Comparison of ENCODE assay signal across 21 mouse cellular contexts in the genomic region with DNA sequence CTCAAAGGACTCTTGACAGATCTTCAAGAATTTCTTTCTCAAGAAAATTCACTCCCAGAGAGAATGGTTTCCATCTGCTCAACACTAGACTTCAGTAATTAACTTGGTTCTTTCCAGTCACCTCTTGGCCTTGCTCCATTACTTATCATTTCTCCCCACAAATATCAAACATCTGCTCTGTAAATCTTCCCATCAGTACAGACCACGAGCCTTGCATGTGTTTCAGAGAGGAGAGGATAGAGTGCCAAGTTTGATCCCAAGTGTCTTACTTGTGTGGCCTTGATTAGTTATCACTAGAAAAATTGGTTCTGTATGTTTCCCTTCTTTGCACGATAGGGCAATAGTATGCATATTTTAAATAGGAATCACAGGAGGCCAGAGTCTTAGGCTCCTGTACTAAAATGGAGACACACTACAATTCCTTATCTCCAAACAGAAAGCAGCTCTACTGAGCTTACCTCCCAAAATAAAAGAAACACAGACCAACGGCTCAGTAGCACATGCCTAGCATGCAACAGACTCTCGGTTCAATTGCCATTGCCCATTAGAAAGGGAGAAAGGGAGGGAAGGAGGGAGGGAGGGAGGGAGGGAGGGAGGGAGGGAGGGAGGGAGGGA.
DNase-seq lines count a peak whose midpoint lies in the region; ATAC-seq and TF ChIP-seq lines count a peak whose summit lies in the region.
"Had no signal": no experiment of that assay in that cellular context is flagged by ENCODE, and none has a peak within 500 bp of the region (broad histone marks: within the 10 kb centered on the region; RNA-seq: fewer than 3 reads in every experiment).

No protein-coding gene starts in this region.

- TF ChIP-seq POLR2A in MEL (IDR thresholded peaks at IDR 0.05; ENCODE audit: control insufficient read depth in 1 of 2, insufficient read depth in 1 of 2, low read depth in 1 of 2, low read length in 2 of 2, poor library complexity in 1 of 2) = no peak

- H3K4me1 ChIP-seq in embryonic facial prominence, embryonic 14.5 days (ENCODE audit: control insufficient read depth, insufficient read depth, low read length) = no peaks in the 10 kb centered on the region
- H3K4me1 ChIP-seq in embryonic facial prominence, embryonic 10.5 days = peaks cover 10% of the 10 kb centered on the region
- H3K4me1 ChIP-seq in MEL (ENCODE audit: control insufficient read depth in 1 of 2, insufficient read depth in 2 of 2, low read length in 2 of 2) = peaks cover 4 to 16% of the 10 kb centered on the region in 2 experiments
- peaks cover 13 to 20% of the 10 kb centered on the region in 2 experiments for H3K4me1 ChIP-seq in liver, embryonic 14.5 days (replicated peaks; ENCODE audit: control insufficient read depth in 2 of 2, insufficient read depth in 2 of 2, low read length in 1 of 2)
- H3K4me1 ChIP-seq: hindbrain, embryonic 10.5 days had no signal

- H3K27me3 ChIP-seq in embryonic facial prominence, embryonic 14.5 days (replicated peaks; ENCODE audit: control insufficient read depth, insufficient read depth, low read length) = no peaks in the 10 kb centered on the region
- H3K27me3 ChIP-seq in embryonic facial prominence, embryonic 10.5 days (replicated peaks; ENCODE audit: low read depth, poor library complexity, severe bottlenecking) = no peaks in the 10 kb centered on the region
- H3K27me3 ChIP-seq in MEL (ENCODE audit: control insufficient read depth in 1 of 2, insufficient read depth in 2 of 2, low read length in 2 of 2) = no peaks in the 10 kb centered on the region
- no peaks in the 10 kb centered on the region for H3K27me3 ChIP-seq in liver, embryonic 14.5 days (ENCODE audit: control insufficient read depth, insufficient read depth, low read length)
- H3K27me3 ChIP-seq: midbrain, embryonic 13.5 days had no signal

- 45% methylated on average over 4 of the region's 4 CpGs for WGBS in embryonic facial prominence, embryonic 14.5 days
- WGBS in embryonic facial prominence, embryonic 10.5 days = 60% methylated on average over 4 of the region's 4 CpGs
- WGBS in liver, embryonic 14.5 days (ENCODE audit: insufficient replicate concordance) = 27% methylated on average over 4 of the region's 4 CpGs

- H3K4me2 ChIP-seq in embryonic facial prominence, embryonic 14.5 days (ENCODE audit: low read depth, low read length) = no peak overlapping the region
- H3K4me2 ChIP-seq in liver, embryonic 14.5 days (ENCODE audit: low read depth) = 0 out of 2 replicates have a peak overlapping the region, but pooled peaks have one; percentile 11
- H3K4me2 ChIP-seq: midbrain, embryonic 13.5 days had no signal

- TF ChIP-seq RAD21 in MEL (IDR thresholded peaks at IDR 0.05; ENCODE audit: low read depth, low read length) = no peak

- H3K4me3 ChIP-seq in embryonic facial prominence, embryonic 14.5 days (ENCODE audit: low read depth, low read length) = no peak overlapping the region
- no peak overlapping the region for H3K4me3 ChIP-seq in embryonic facial prominence, embryonic 10.5 days
- no peak overlapping the region for H3K4me3 ChIP-seq in layer of hippocampus, adult 2 months
- H3K4me3 ChIP-seq in MEL (ENCODE audit: control insufficient read depth in 1 of 2, insufficient read depth in 1 of 2, low read depth in 2 of 2, low read length in 2 of 2) = no peak overlapping the region
- H3K4me3 ChIP-seq in liver, embryonic 14.5 days (ENCODE audit: insufficient read depth in 1 of 2, low read depth in 2 of 2, low read length in 2 of 2) = no peak overlapping the region
- H3K4me3 ChIP-seq: gastrocnemius, adult 2 months; hindbrain, embryonic 10.5 days; midbrain, embryonic 13.5 days had no signal

- peak; percentile 37; the same call in 1 of the 2 replicates for ATAC-seq in embryonic facial prominence, embryonic 14.5 days (ENCODE audit: low read depth)
- ATAC-seq in liver, embryonic 14.5 days (ENCODE audit: insufficient read depth) = peak; percentile 60
- ATAC-seq: CD4-positive, CD25-positive, alpha-beta regulatory T cell, adult 4 months; inflammation-experienced regulatory T-cells, adult 6 months; midbrain, embryonic 13.5 days had no signal

- no peak overlapping the region for H3K27ac ChIP-seq in embryonic facial prominence, embryonic 14.5 days (replicated peaks; ENCODE audit: low read depth, low read length)
- H3K27ac ChIP-seq in embryonic facial prominence, embryonic 10.5 days (replicated peaks) = no peak overlapping the region
- H3K27ac ChIP-seq in layer of hippocampus, adult 2 months = peak overlapping the region; percentile 12; the same call in 1 of the 2 replicates
- H3K27ac ChIP-seq in MEL (ENCODE audit: control insufficient read depth, low read depth, low read length) = peak overlapping the region; percentile 24
- H3K27ac ChIP-seq in liver, embryonic 14.5 days = no peak overlapping the region
- H3K27ac ChIP-seq: gastrocnemius, adult 2 months; hindbrain, embryonic 10.5 days; midbrain, embryonic 13.5 days had no signal

- H3K79me2 ChIP-seq in MEL (ENCODE audit: control insufficient read depth, insufficient read depth, low read length, poor library complexity) = no peaks in the 10 kb centered on the region

- TF ChIP-seq EP300 in MEL (IDR thresholded peaks at IDR 0.05; ENCODE audit: low read depth in 1 of 2, low read length in 2 of 2) = peak; percentile 86 to 91
- 0 out of 2 replicates have a peak, but pooled peaks have one; percentile 49 for TF ChIP-seq EP300 in liver, embryonic 14.5 days (IDR thresholded peaks at IDR 0.05; ENCODE audit: low read depth)

- DNase-seq in embryonic facial prominence, embryonic 14.5 days (ENCODE audit: low spot score) = peak; percentile 80
- no peak for DNase-seq in embryonic facial prominence, embryonic 10.5 days (ENCODE audit: low spot score)
- DNase-seq in layer of hippocampus, adult 2 months (ENCODE audit: low spot score in 2 of 2) = no peak
- no peak for DNase-seq in layer of hippocampus, postnatal 25 days (ENCODE audit: extremely low spot score in 1 of 2, low spot score in 1 of 2)
- DNase-seq in MEL (ENCODE audit: low read depth, low spot score) = peak; percentile 56
- no peak for DNase-seq in liver, embryonic 14.5 days (ENCODE audit: low read depth in 3 of 3, low spot score in 3 of 3)
- DNase-seq in embryo, embryonic 9.5 days (ENCODE audit: extremely low spot score) = no peak
- DNase-seq in thymus, postnatal 10 days (ENCODE audit: low spot score in 2 of 2) = no peak
- DNase-seq: adrenal gland, adult 2 months; cerebellum, postnatal 14 days; gastrocnemius, adult 2 months; kidney, adult 8-10 months; kidney, postnatal 25 days; lung, postnatal 14 days; right cerebral cortex, postnatal 4 days; thymus, postnatal 25 days had no signal

- H3K9ac ChIP-seq in embryonic facial prominence, embryonic 14.5 days (ENCODE audit: low read depth, low read length) = no peak overlapping the region
- no peak overlapping the region for H3K9ac ChIP-seq in MEL (ENCODE audit: control insufficient read depth, low read depth, low read length, poor library complexity, severe bottlenecking)
- no peak overlapping the region for H3K9ac ChIP-seq in liver, embryonic 14.5 days (replicated peaks)
- H3K9ac ChIP-seq: midbrain, embryonic 13.5 days had no signal

- H3K9me3 ChIP-seq in embryonic facial prominence, embryonic 14.5 days (ENCODE audit: control insufficient read depth, low read length) = no peaks in the 10 kb centered on the region
- no peaks in the 10 kb centered on the region for H3K9me3 ChIP-seq in embryonic facial prominence, embryonic 10.5 days
- H3K9me3 ChIP-seq in MEL (replicated peaks; ENCODE audit: insufficient read depth, low read length) = no peaks in the 10 kb centered on the region
- no peaks in the 10 kb centered on the region for H3K9me3 ChIP-seq in liver, embryonic 14.5 days (ENCODE audit: control insufficient read depth, low read length)
- H3K9me3 ChIP-seq: G1E; hindbrain, embryonic 10.5 days; midbrain, embryonic 13.5 days had no signal

- no peak for TF ChIP-seq CTCF in layer of hippocampus, adult 2 months (conservative IDR thresholded peaks at IDR 0.05)
- TF ChIP-seq CTCF in MEL (IDR thresholded peaks at IDR 0.05 in 2 of 3, conservative IDR thresholded peaks at IDR 0.05 in 1 of 3; ENCODE audit: control insufficient read depth in 1 of 3, insufficient read depth in 1 of 3, low read depth in 2 of 3, low read length in 3 of 3, poor library complexity in 1 of 3, severe bottlenecking in 1 of 3) = no peak
- no peak for TF ChIP-seq CTCF in liver, embryonic 14.5 days (IDR thresholded peaks at IDR 0.05; ENCODE audit: low read depth)

- H3K36me3 ChIP-seq in embryonic facial prominence, embryonic 14.5 days (ENCODE audit: control insufficient read depth, insufficient read depth, low read length) = no peaks in the 10 kb centered on the region
- no peaks in the 10 kb centered on the region for H3K36me3 ChIP-seq in embryonic facial prominence, embryonic 10.5 days (replicated peaks)
- H3K36me3 ChIP-seq in MEL (ENCODE audit: control insufficient read depth in 1 of 2, insufficient read depth in 2 of 2, low read length in 2 of 2) = peaks cover 0 to 23% of the 10 kb centered on the region in 2 experiments; a peak in 2 of 4 replicates
- no peaks in the 10 kb centered on the region for H3K36me3 ChIP-seq in liver, embryonic 14.5 days (replicated peaks; ENCODE audit: control insufficient read depth, insufficient read depth, low read depth)
- H3K36me3 ChIP-seq: G1E; hindbrain, embryonic 10.5 days; midbrain, embryonic 13.5 days had no signal

TF ChIP-seq in MEL, 35 proteins besides CTCF, POLR2A, EP300 and RAD21:
- TF ChIP-seq ETS1 (IDR thresholded peaks at IDR 0.05; ENCODE audit: low read depth, low read length) (peak; percentile 80), BHLHE40 (IDR thresholded peaks at IDR 0.05; ENCODE audit: borderline replicate concordance, low read depth, low read length) (peak; percentile 63; the same call in 1 of the 2 replicates), MYC (IDR thresholded peaks at IDR 0.05; ENCODE audit: low read depth, low read length) (0 out of 2 replicates have a peak, but pooled peaks have one; percentile 50), JUND (IDR thresholded peaks at IDR 0.05; ENCODE audit: low read depth, low read length) (no peak), TAL1 (IDR thresholded peaks at IDR 0.05; ENCODE audit: low read length) (0 out of 2 replicates have a peak, but pooled peaks have one; percentile 19), POLR2AphosphoS5 (IDR thresholded peaks at IDR 0.05; ENCODE audit: borderline replicate concordance, low read depth, low read length) (no peak), GATA1 (IDR thresholded peaks at IDR 0.05; ENCODE audit: low read depth, low read length) (peak; percentile 78), MAX (IDR thresholded peaks at IDR 0.05; ENCODE audit: low read length) (peak; percentile 69), SIN3A (IDR thresholded peaks at IDR 0.05; ENCODE audit: low read length) (peak; percentile 55; the same call in 1 of the 2 replicates), TCF12 (IDR thresholded peaks at IDR 0.05; ENCODE audit: low read depth, low read length) (peak; percentile 91), MXI1 (IDR thresholded peaks at IDR 0.05; ENCODE audit: low read depth, low read length) (peak; percentile 62; the same call in 1 of the 2 replicates), ZC3H11A (IDR thresholded peaks at IDR 0.05; ENCODE audit: low read depth, low read length) (no peak), RCOR1 (IDR thresholded peaks at IDR 0.05; ENCODE audit: low read depth, low read length) (peak; percentile 84; the same call in 1 of the 2 replicates)

Comparison
In these comparisons a context has a peak if more than half of its experiments do, and no peak if none do; other contexts are left out.
1. DNase-seq: peak in embryonic facial prominence, embryonic 14.5 days (single experiment) and MEL (single experiment); none in embryonic facial prominence, embryonic 10.5 days (single experiment), layer of hippocampus, adult 2 months (0 of 2), layer of hippocampus, postnatal 25 days (0 of 2), liver, embryonic 14.5 days (0 of 3), embryo, embryonic 9.5 days (single experiment) and thymus, postnatal 10 days (0 of 2).
2. H3K27ac ChIP-seq: peak in layer of hippocampus, adult 2 months (single experiment) and MEL (single experiment); none in embryonic facial prominence, embryonic 14.5 days (single experiment), embryonic facial prominence, embryonic 10.5 days (single experiment) and liver, embryonic 14.5 days (single experiment).